Mouse (Mus musculus): ENCODE measurements around the gene Atp5d. TPM values are rescaled to one million over a fixed set of nuclear protein-coding genes. Genes with fewer than 3 reads are reported as not detected.

The Atp5d gene
- total and polyA plus RNA-seq, 3 experiments = 1,015 to 1,938 (median 1,150) TPM

- H3K4me1 ChIP-seq (ENCODE audit: control insufficient read depth, insufficient read depth, low read length) = no peaks in the 10 kb centered on the region
- intact Hi-C loops (cut with DNase I) = no loop called here
- H3K27ac ChIP-seq = no peak overlapping the region
- DNase-seq = peak in 1 of 2 experiments; percentile 58
- H3K9ac ChIP-seq (ENCODE audit: low read depth, low read length) = peak overlapping the region; percentile 53
- no peaks in the 10 kb centered on the region for H3K36me3 ChIP-seq (ENCODE audit: control insufficient read depth, insufficient read depth, low read length)
- TF ChIP-seq EP300 (IDR thresholded peaks at IDR 0.05; ENCODE audit: insufficient read depth, low read depth, low read length) (no peak), CTCF (IDR thresholded peaks at IDR 0.05) (no peak), POLR2A (IDR thresholded peaks at IDR 0.05; ENCODE audit: insufficient read depth, low read depth, low read length) (no peak)
- H3K27me3 ChIP-seq (ENCODE audit: control insufficient read depth, insufficient read depth, low read length) = 0 out of 2 replicates have a peak, but pooled peaks cover 1% of the 10 kb centered on the region
- H3K4me3 ChIP-seq = peak overlapping the region; percentile 44
- under 1% methylated on average over 48 of the region's 48 CpGs for WGBS
- no peaks in the 10 kb centered on the region for H3K79me2 ChIP-seq (replicated peaks; ENCODE audit: control insufficient read depth, insufficient read depth, low read length)
Observed at GRCm38 (mm10) chr10:80190491-80191051, 52.1 kb downstream of the Atp5d start.

GRCm38 (mm10) chr10:80193976-80194375 is 55.5 kb downstream of the Atp5d start:
- WGBS = 72% methylated on average over 6 of the region's 6 CpGs
- no peak for DNase-seq
- intact Hi-C loops (cut with DNase I) = no loop called here

GRCm38 (mm10) chr10:80194441-80194840 is 56.0 kb downstream of the Atp5d start:
- Histone ChIP-seq H3K27me3 (ENCODE audit: control insufficient read depth, insufficient read depth, low read length) (no peaks in the 10 kb centered on the region; the same call in 1 of the 2 replicates), H3K36me3 (ENCODE audit: control insufficient read depth, insufficient read depth, low read length) (no peaks in the 10 kb centered on the region), H3K4me1 (ENCODE audit: control insufficient read depth, insufficient read depth, low read length) (no peaks in the 10 kb centered on the region), H3K27ac (no peak overlapping the region), H3K9ac (ENCODE audit: low read depth, low read length) (no peak overlapping the region), H3K79me2 (replicated peaks; ENCODE audit: control insufficient read depth, insufficient read depth, low read length) (no peaks in the 10 kb centered on the region), H3K4me3 (no peak overlapping the region)
- intact Hi-C loops (cut with DNase I) = no loop called here
- no peak for DNase-seq
- WGBS = 78% methylated on average over 8 of the region's 8 CpGs
- TF ChIP-seq EP300 (IDR thresholded peaks at IDR 0.05; ENCODE audit: insufficient read depth, low read depth, low read length) = no peak
- no peak for TF ChIP-seq POLR2A (IDR thresholded peaks at IDR 0.05; ENCODE audit: insufficient read depth, low read depth, low read length)
- TF ChIP-seq CTCF (IDR thresholded peaks at IDR 0.05) = no peak

More at GRCm38 (mm10) chr10:80193976-80194375, 55.5 kb downstream of the Atp5d start:
- Histone ChIP-seq H3K4me1 (ENCODE audit: control insufficient read depth, insufficient read depth, low read length) (no peaks in the 10 kb centered on the region), H3K36me3 (ENCODE audit: control insufficient read depth, insufficient read depth, low read length) (no peaks in the 10 kb centered on the region), H3K79me2 (replicated peaks; ENCODE audit: control insufficient read depth, insufficient read depth, low read length) (no peaks in the 10 kb centered on the region), H3K27me3 (ENCODE audit: control insufficient read depth, insufficient read depth, low read length) (no peaks in the 10 kb centered on the region; the same call in 1 of the 2 replicates), H3K27ac (no peak overlapping the region), H3K4me3 (no peak overlapping the region), H3K9ac (ENCODE audit: low read depth, low read length) (no peak overlapping the region)
- no peak for TF ChIP-seq EP300 (IDR thresholded peaks at IDR 0.05; ENCODE audit: insufficient read depth, low read depth, low read length)
- TF ChIP-seq CTCF (IDR thresholded peaks at IDR 0.05) = no peak
- no peak for TF ChIP-seq POLR2A (IDR thresholded peaks at IDR 0.05; ENCODE audit: insufficient read depth, low read depth, low read length)

Other genes starting within 250 kb of the Atp5d start
Only the 30 nearest of the 33 such genes appear.
- gene Gm26602, start 227.8 kb upstream of the Atp5d start, total RNA-seq (2021) = not detected
- not detected in 2 replicates for gene Gm26602, start 227.8 kb upstream of the Atp5d start, polyA plus RNA-seq (2012; rRNA removed)
- under 1 TPM; 0.10 to 0.25 TPM for gene Kiss1r, start 221.7 kb upstream of the Atp5d start, total RNA-seq (2021)
- gene Kiss1r, start 221.7 kb upstream of the Atp5d start, polyA plus RNA-seq (2012; rRNA removed) = 0.79 and 1.5 TPM in 2 replicates
- 10 to 100 TPM; 82.4 to 85.6 TPM for gene R3hdm4, start 217.4 kb upstream of the Atp5d start, total RNA-seq (2021)
- gene R3hdm4, start 217.4 kb upstream of the Atp5d start, polyA plus RNA-seq (2012; rRNA removed) = 119 and 123 TPM in 2 replicates
- gene Arid3a, start 211.6 kb upstream of the Atp5d start, total RNA-seq (2021) = 1 to 10 TPM; 1.3 to 1.5 TPM
- 0.88 and 1.7 TPM in 2 replicates for gene Arid3a, start 211.6 kb upstream of the Atp5d start, polyA plus RNA-seq (2012; rRNA removed)
- 10 to 100 TPM; 27.8 to 29.4 TPM for gene Wdr18, start 178.5 kb upstream of the Atp5d start, total RNA-seq (2021)
- 31.7 and 32.2 TPM in 2 replicates for gene Wdr18, start 178.5 kb upstream of the Atp5d start, polyA plus RNA-seq (2012; rRNA removed)
- under 1 TPM; 0.20 to 0.31 TPM for gene Grin3b, start 167.9 kb upstream of the Atp5d start, total RNA-seq (2021)
- gene Grin3b, start 167.9 kb upstream of the Atp5d start, polyA plus RNA-seq (2012; rRNA removed) = 0.20 and 0.29 TPM in 2 replicates
- 100 to 1,000 TPM; 109 to 124 TPM for gene Tmem259, start 154.3 kb upstream of the Atp5d start, total RNA-seq (2021)
- 184 and 220 TPM in 2 replicates for gene Tmem259, start 154.3 kb upstream of the Atp5d start, polyA plus RNA-seq (2012; rRNA removed)
- 10 to 100 TPM; 30.2 to 39.3 TPM for gene Cnn2, start 150.0 kb upstream of the Atp5d start, total RNA-seq (2021)
- gene Cnn2, start 150.0 kb upstream of the Atp5d start, polyA plus RNA-seq (2012; rRNA removed) = 52.5 and 60.7 TPM in 2 replicates
- 1 to 10 TPM; 6.6 to 8.0 TPM for gene Abca7, start 142.1 kb upstream of the Atp5d start, total RNA-seq (2021)
- 9.2 and 10.8 TPM in 2 replicates for gene Abca7, start 142.1 kb upstream of the Atp5d start, polyA plus RNA-seq (2012; rRNA removed)
- gene Arhgap45, start 122.0 kb upstream of the Atp5d start, total RNA-seq (2021) = 1 to 10 TPM; 3.5 to 5.1 TPM
- gene Arhgap45, start 122.0 kb upstream of the Atp5d start, polyA plus RNA-seq (2012; rRNA removed) = 8.9 and 16.6 TPM in 2 replicates
- gene Polr2e, start 98.8 kb upstream of the Atp5d start, total RNA-seq (2021) = 10 to 100 TPM; 78.3 to 89.8 TPM
- gene Polr2e, start 98.8 kb upstream of the Atp5d start, polyA plus RNA-seq (2012; rRNA removed) = 182 and 194 TPM in 2 replicates
- gene Gpx4, start 91.5 kb upstream of the Atp5d start, total RNA-seq (2021) = 1,000 to 10,000 TPM in 1 of 2 experiments, 100 to 1,000 TPM in 1; 832 to 1,055 TPM
- 860 and 993 TPM in 2 replicates for gene Gpx4, start 91.5 kb upstream of the Atp5d start, polyA plus RNA-seq (2012; rRNA removed)
- 10 to 100 TPM; 10.6 to 11.2 TPM for gene Sbno2, start 33.1 kb upstream of the Atp5d start, total RNA-seq (2021)
- 16.9 and 18.0 TPM in 2 replicates for gene Sbno2, start 33.1 kb upstream of the Atp5d start, polyA plus RNA-seq (2012; rRNA removed)
- gene Stk11, start 22.8 kb upstream of the Atp5d start, total RNA-seq (2021) = 100 to 1,000 TPM; 140 to 161 TPM
- 127 and 144 TPM in 2 replicates for gene Stk11, start 22.8 kb upstream of the Atp5d start, polyA plus RNA-seq (2012; rRNA removed)
- gene Cbarp, start 2.2 kb downstream of the Atp5d start, total RNA-seq (2021) = 1 to 10 TPM; 3.9 to 4.9 TPM
- gene Cbarp, start 2.2 kb downstream of the Atp5d start, polyA plus RNA-seq (2012; rRNA removed) = 3.0 and 4.3 TPM in 2 replicates
- gene Midn, start 9.6 kb downstream of the Atp5d start, total RNA-seq (2021) = 100 to 1,000 TPM in 1 of 2 experiments, 10 to 100 TPM in 1; 96.2 to 102 TPM
- 50.1 and 74.5 TPM in 2 replicates for gene Midn, start 9.6 kb downstream of the Atp5d start, polyA plus RNA-seq (2012; rRNA removed)
- 10 to 100 TPM; 34.2 to 43.2 TPM for gene Cirbp, start 27.4 kb downstream of the Atp5d start, total RNA-seq (2021)
- 62.5 and 85.8 TPM in 2 replicates for gene Cirbp, start 27.4 kb downstream of the Atp5d start, polyA plus RNA-seq (2012; rRNA removed)
- 1 to 10 TPM; 5.9 to 6.0 TPM for gene 1600002K03Rik, start 34.3 kb downstream of the Atp5d start, total RNA-seq (2021)
- gene 1600002K03Rik, start 34.3 kb downstream of the Atp5d start, polyA plus RNA-seq (2012; rRNA removed) = 5.6 and 6.3 TPM in 2 replicates
- 1 to 10 TPM in 1 of 2 experiments, under 1 TPM in 1; 0.86 to 1.1 TPM for gene Efna2, start 40.9 kb downstream of the Atp5d start, total RNA-seq (2021)
- 1.2 and 1.7 TPM in 2 replicates for gene Efna2, start 40.9 kb downstream of the Atp5d start, polyA plus RNA-seq (2012; rRNA removed)
- 10 to 100 TPM; 11.1 to 11.8 TPM for gene Mum1, start 87.8 kb downstream of the Atp5d start, total RNA-seq (2021)
- 18.0 and 19.4 TPM in 2 replicates for gene Mum1, start 87.8 kb downstream of the Atp5d start, polyA plus RNA-seq (2012; rRNA removed)
- gene Ndufs7, start 110.5 kb downstream of the Atp5d start, total RNA-seq (2021) = 1,000 to 10,000 TPM in 1 of 2 experiments, 100 to 1,000 TPM in 1; 943 to 1,108 TPM
- gene Ndufs7, start 110.5 kb downstream of the Atp5d start, polyA plus RNA-seq (2012; rRNA removed) = 1,263 and 1,990 TPM in 2 replicates
- gene Gamt, start 122.4 kb downstream of the Atp5d start, total RNA-seq (2021) = 1 to 10 TPM; 8.3 to 8.4 TPM
- 8.0 and 11.0 TPM in 2 replicates for gene Gamt, start 122.4 kb downstream of the Atp5d start, polyA plus RNA-seq (2012; rRNA removed)
- 10 to 100 TPM; 56.4 to 57.9 TPM for gene Dazap1, start 122.9 kb downstream of the Atp5d start, total RNA-seq (2021)
- 37.6 and 41.0 TPM in 2 replicates for gene Dazap1, start 122.9 kb downstream of the Atp5d start, polyA plus RNA-seq (2012; rRNA removed)
- 100 to 1,000 TPM; 748 to 861 TPM for gene Rps15, start 153.8 kb downstream of the Atp5d start, total RNA-seq (2021)
- 880 and 1,041 TPM in 2 replicates for gene Rps15, start 153.8 kb downstream of the Atp5d start, polyA plus RNA-seq (2012; rRNA removed)
- gene Apc2, start 157.3 kb downstream of the Atp5d start, total RNA-seq (2021) = 1 to 10 TPM; 2.3 to 2.6 TPM
- 2.4 and 2.7 TPM in 2 replicates for gene Apc2, start 157.3 kb downstream of the Atp5d start, polyA plus RNA-seq (2012; rRNA removed)
- 10 to 100 TPM; 13.3 to 14.5 TPM for gene 2310011J03Rik, start 181.9 kb downstream of the Atp5d start, total RNA-seq (2021)
- gene 2310011J03Rik, start 181.9 kb downstream of the Atp5d start, polyA plus RNA-seq (2012; rRNA removed) = 27.3 and 28.9 TPM in 2 replicates
- gene Pcsk4, start 190.9 kb downstream of the Atp5d start, total RNA-seq (2021) = 1 to 10 TPM; 1.4 to 1.8 TPM
- 4.5 and 4.9 TPM in 2 replicates for gene Pcsk4, start 190.9 kb downstream of the Atp5d start, polyA plus RNA-seq (2012; rRNA removed)
- 1 to 10 TPM; 2.8 to 3.6 TPM for gene Reep6, start 191.3 kb downstream of the Atp5d start, total RNA-seq (2021)
- gene Reep6, start 191.3 kb downstream of the Atp5d start, polyA plus RNA-seq (2012; rRNA removed) = 2.9 and 4.1 TPM in 2 replicates
- gene Adamtsl5, start 209.8 kb downstream of the Atp5d start, total RNA-seq (2021) = 10 to 100 TPM; 71.9 to 84.5 TPM
- gene Adamtsl5, start 209.8 kb downstream of the Atp5d start, polyA plus RNA-seq (2012; rRNA removed) = 80.9 and 85.2 TPM in 2 replicates
- gene Plk5, start 217.8 kb downstream of the Atp5d start, total RNA-seq (2021) = under 1 TPM; 0.50 to 0.63 TPM
- 2.0 and 2.7 TPM in 2 replicates for gene Plk5, start 217.8 kb downstream of the Atp5d start, polyA plus RNA-seq (2012; rRNA removed)